Mouse (Mus musculus) lung, postnatal 10 days (tissue): ENCODE measurements around the gene Fam122a.

ENCODE experiments used
- DNase-seq: peaks from one replicate; pipeline ENCODE4 v3.0.0; 2021

Gene Fam122a

DNA sequence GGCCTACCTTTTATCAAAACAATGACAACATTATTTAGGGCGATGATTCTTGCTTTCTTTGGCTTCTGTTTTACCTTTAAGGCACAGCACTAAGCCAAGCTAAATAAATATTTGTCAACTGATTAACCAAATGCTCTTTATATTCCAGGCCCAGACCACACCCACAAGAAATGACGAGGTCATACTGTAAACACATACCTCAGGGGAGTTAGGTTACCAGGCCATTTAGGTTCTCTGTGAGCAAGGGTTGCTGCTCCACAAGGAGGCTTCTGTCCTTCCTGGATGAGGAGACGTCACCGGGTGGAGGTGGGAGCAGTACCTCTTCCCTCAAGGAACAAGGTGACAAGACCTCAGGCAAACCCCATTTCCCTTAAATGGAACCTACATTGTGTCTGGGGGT lies 49.9 kb downstream of the Fam122a start:
- DNase-seq, result no peak

GRCm38 (mm10) chr19:24426759-24427181 lies 50.4 kb downstream of the Fam122a start:
- DNase-seq, result no peak
